Mouse (Mus musculus): Measurements from ENCODE around the gene Spred1.

GRCm38 (mm10) chr2:117172981-117173380, 51.8 kb downstream of the Spred1 start:
- TF ChIP-seq FLI1 (IDR thresholded peaks at IDR 0.05; ENCODE audit: low read length) = no peak
- TF ChIP-seq GATA1 (IDR thresholded peaks at IDR 0.05; ENCODE audit: borderline replicate concordance, low read length) = no peak
